8 mouse cellular contexts compared by ENCODE assay signal in the genomic region with DNA sequence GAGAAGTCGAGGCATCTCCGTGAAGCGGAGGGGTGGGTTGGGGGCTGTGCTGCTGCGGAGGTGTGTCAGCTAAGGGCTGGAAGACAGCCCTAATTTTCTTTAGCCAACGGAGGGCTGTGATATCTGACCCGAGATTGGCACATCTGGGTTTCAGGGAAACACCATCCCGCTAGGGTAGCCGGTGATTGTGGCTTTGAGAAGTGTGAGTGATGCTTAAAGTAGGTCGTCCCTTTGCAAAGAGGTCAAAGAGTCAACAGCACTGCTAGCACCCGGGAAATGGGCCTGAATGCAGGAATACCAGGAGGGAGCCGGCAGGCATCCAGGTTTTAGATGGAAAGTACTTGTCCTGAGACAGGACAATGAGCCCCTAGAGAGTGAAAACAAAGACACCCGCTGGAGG. TPM values are rescaled to one million over a fixed set of nuclear protein-coding genes. Genes with fewer than 3 reads are reported as not detected.
DNase-seq lines count a peak whose midpoint lies in the region; ATAC-seq and TF ChIP-seq lines count a peak whose summit lies in the region.

No protein-coding gene starts in this region.

- H3K36me3 ChIP-seq in intestine, embryonic 15.5 days: no peaks in the 10 kb centered on the region

- H3K27me3 ChIP-seq in intestine, embryonic 15.5 days (replicated peaks): no peaks in the 10 kb centered on the region; the same call in 1 of the 2 replicates

- H3K27ac ChIP-seq in layer of hippocampus, adult 2 months: no peak overlapping the region
- no peak overlapping the region for H3K27ac ChIP-seq in intestine, embryonic 15.5 days

- H3K9me3 ChIP-seq in intestine, embryonic 15.5 days: no peaks in the 10 kb centered on the region

- 5% methylated on average over 12 of the region's 12 CpGs for WGBS in intestine, embryonic 15.5 days

- 0 out of 2 replicates have a peak, but pooled peaks cover 7% of the 10 kb centered on the region for H3K4me1 ChIP-seq in intestine, embryonic 15.5 days (replicated peaks)

- ATAC-seq in intestine, embryonic 15.5 days: no peak; the same call in 1 of the 2 replicates

- 0 out of 2 replicates have a peak overlapping the region, but pooled peaks have one; percentile 22 for H3K9ac ChIP-seq in intestine, embryonic 15.5 days

- no peak for DNase-seq in layer of hippocampus, adult 2 months (ENCODE audit: low spot score in 2 of 2)
- no peak for DNase-seq in layer of hippocampus, adult 9-11 months
- DNase-seq in embryo, embryonic 9.5 days (ENCODE audit: extremely low spot score): peak; percentile 14
- DNase-seq in natural killer cell, adult 2 months (ENCODE audit: low spot score in 2 of 2): peak; percentile 61 to 77
- DNase-seq in frontal cortex, postnatal 10 days (ENCODE audit: low spot score in 2 of 2): no peak
- no peak for DNase-seq in frontal cortex, postnatal 36 days (ENCODE audit: low spot score in 2 of 2)
- DNase-seq in lung, postnatal 10 days: no peak

- H3K4me2 ChIP-seq in intestine, embryonic 15.5 days (replicated peaks): peak overlapping the region; percentile 61

- peak overlapping the region; percentile 9; the same call in 1 of the 2 replicates for H3K4me3 ChIP-seq in layer of hippocampus, adult 2 months
- H3K4me3 ChIP-seq in intestine, embryonic 15.5 days (replicated peaks): peak overlapping the region; percentile 27

- no peak for TF ChIP-seq CTCF in layer of hippocampus, adult 2 months (conservative IDR thresholded peaks at IDR 0.05)

RNA-seq across cellular contexts. Expression of a gene that starts 22.0 kb away (rescaled TPM):
- 1 to 10 TPM in 1 of 2 experiments, under 1 TPM in 1; 0.41 to 1.1 TPM for total RNA-seq in layer of hippocampus, adult 2 months (2021)
- 1.2 and 1.7 TPM in 2 replicates for polyA plus RNA-seq in intestine, embryonic 15.5 days (2015; fragmentation: Nextera tagmentation; extraction: Ambion mirVana)

Comparison
In these comparisons a context has a peak if more than half of its experiments do, and no peak if none do; other contexts are left out.
1. DNase-seq: peak in embryo, embryonic 9.5 days (single experiment) and natural killer cell, adult 2 months (2 of 2); none in layer of hippocampus, adult 2 months (0 of 2), layer of hippocampus, adult 9-11 months (single experiment), frontal cortex, postnatal 10 days (0 of 2), frontal cortex, postnatal 36 days (0 of 2) and lung, postnatal 10 days (single experiment).